Mouse (Mus musculus): ENCODE measurements at regions not wholly inside any gene's neighbourhood (a gene's known extent, or its start where the extent isn't known, plus 50 kb on each side); places are given as distances from the start of the nearest gene placed in this dataset.

DNA sequence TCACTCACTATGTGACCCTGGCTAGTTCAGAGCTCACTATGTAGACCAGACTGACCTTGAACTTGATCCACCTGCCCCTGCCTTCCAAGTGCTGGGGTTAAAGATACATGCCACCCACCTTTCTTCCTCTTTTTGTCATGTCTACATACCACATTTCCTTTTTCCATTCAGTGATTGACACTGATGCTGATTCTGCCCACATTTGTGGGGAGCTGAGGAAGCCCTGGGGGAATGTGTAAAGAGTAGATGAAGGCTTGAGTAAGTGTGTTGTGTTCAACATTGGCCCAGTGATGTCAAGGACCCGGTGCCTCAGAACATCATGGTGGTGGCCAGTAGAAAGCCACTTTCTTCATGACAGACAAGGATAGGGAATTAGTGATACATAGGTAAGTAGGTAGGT, 201.3 kb downstream of the Rpap3 start:
- in situ Hi-C loops (cut with MboI, MseI), result loop anchor here (5.0 kb wide), 1 partner anchor 37 kb away; no protein-coding TSS in a partner anchor

DNA sequence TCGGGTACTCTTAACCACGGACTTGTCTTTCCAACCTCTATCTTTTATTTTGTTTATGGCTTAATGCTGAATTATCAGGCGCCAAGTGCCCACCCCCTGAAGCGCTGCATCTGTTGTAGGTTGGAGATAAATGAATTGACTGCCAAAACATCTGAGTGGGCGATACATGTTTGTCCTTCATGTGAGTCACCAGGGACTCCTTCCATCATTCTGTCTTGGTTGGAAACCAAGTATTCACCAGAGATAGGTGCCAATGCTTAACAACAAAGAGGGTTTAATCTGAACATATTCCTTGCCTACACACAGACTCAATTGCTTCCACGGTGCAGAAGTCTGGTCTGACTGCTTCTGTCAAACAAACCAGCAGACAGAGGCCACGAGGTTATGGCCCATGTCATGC, 203.6 kb downstream of the Rpap3 start:
- in situ Hi-C loops (cut with MboI, MseI), result loop anchor here (5.0 kb wide), 1 partner anchor 35 kb away; no protein-coding TSS in a partner anchor

DNA sequence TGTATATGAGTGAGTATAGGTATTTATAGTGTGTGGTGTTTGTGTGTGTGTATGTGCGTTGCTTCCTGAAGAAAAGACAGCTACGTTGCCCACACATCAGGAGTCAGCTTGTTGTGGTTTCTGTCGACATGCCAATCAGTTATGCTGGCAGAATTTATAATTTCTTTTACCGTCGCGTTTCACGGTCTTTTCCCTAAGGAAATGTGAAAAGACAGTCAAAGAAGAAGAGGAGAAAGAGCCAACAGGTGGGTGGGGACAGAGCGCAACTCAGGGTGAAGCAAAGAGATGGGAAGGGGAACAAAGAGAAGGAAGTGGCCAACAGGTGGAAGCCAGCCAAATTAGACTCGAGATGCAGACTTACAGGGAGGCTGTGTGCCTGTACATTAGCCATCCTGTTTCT, 204.2 kb downstream of the Rpap3 start:
- in situ Hi-C loops (cut with MboI, MseI), result loop anchor here (5.0 kb wide), 1 partner anchor 34 kb away; no protein-coding TSS in a partner anchor

DNA sequence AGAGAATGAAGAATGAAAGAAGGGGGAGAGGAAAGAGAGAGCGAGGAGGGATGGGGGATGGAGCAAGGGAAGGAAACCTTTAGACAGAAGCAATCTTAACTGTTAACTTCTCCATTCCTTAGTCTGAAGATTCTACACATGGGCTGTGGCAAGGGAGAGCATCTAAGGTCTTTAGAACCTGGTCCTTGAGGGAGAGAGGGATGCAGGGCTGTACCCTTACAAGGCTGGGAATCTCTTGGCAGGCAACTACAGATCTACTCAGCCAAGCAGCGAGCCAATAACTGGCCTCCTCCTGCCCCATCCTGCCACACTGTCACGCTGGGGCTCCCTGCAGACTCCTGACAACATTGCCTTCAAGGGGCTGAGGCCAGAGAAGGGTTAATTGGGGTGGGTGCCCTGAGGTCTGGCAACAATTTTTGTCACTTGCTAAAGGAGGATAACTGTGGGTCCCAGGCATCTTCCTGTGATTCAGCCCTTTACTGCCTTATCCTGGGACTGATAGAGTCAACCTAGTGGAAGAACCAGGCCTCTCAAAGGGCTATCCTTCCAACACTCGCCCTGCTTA, 205.7 kb downstream of the Rpap3 start:
- in situ Hi-C loops (cut with MboI, MseI), result loop anchor here (5.0 kb wide), 1 partner anchor 33 kb away; no protein-coding TSS in a partner anchor

DNA sequence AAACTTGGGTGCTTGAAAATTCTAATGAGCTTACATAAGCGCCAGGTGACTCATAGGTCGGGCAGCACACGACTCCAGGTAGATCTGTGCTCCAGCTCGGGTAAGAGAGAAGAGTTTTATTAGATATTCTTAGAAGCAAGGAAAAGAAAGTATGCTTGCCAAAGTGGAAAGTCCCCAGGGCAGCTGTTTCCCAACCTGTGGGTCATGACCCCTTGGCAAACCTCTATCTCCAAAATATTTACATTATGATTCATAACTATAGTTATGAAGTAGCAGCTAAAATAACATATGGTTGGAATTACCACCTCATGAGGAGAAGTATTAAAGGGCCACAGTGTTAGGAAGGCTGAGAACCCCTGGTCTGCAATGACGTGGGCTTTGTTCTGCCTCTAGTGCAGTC, 206.4 kb downstream of the Rpap3 start:
- in situ Hi-C loops (cut with MboI, MseI), result no loop called here

DNA sequence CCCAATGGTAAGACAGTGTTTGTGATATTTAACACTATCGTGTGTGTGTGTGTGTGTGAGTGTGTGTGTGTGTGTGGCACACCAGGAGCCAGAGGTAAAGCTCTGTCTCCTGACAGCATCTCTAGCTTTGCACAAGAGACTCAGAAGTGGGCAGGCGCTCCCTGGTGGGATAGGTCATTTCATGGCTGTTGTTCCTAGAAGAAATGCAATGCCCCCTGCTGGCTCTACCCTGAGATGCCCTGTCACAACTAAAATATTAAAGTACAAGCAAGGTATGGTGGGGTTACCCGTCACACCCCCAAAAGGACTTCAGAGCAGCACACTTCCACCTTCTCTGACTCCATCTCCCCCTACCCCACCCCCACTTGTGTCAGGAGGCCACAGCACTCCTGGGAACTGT, 207.2 kb downstream of the Rpap3 start:
- in situ Hi-C loops (cut with MboI, MseI), result no loop called here

DNA sequence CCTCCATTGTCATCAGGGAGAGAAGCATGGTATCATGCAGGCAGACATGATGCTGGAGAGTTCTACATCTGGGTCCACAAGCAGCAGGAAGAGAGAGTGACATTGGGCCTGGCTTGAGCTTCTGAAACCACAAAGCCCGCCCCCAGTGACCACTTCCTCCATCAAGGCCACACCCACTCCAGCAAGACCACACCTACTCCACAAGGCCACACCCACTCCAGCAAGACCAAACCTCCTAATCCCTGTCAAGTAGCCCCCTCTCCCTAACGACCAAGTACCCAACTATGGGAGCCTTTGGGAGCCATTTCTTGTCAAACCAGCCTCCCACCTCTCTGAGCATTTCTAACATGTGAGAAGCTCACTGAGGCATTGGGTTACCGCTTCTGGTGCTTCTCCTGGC, 209.6 kb downstream of the Rpap3 start:
- in situ Hi-C loops (cut with MboI, MseI), result no loop called here

DNA sequence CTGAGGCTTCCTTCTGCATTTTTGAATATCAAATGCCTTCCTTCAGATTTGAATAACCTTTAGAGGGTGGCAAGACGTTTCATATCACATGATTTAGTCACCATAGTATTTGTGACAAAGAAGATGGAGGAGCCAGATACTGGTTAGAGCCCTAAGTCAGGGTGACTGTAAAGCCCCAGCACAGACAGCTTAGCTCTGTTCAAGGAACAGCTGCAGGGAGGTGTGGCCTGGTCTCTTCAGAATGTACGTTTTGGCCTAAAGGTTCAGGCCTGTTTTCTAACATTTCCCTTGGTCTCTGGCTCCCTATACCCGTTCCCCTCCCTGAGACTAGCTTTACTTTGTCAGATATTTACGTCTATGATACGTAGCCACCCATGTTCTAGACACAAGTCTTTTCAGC, 212.3 kb downstream of the Rpap3 start:
- in situ Hi-C loops (cut with MboI, MseI), result no loop called here

DNA sequence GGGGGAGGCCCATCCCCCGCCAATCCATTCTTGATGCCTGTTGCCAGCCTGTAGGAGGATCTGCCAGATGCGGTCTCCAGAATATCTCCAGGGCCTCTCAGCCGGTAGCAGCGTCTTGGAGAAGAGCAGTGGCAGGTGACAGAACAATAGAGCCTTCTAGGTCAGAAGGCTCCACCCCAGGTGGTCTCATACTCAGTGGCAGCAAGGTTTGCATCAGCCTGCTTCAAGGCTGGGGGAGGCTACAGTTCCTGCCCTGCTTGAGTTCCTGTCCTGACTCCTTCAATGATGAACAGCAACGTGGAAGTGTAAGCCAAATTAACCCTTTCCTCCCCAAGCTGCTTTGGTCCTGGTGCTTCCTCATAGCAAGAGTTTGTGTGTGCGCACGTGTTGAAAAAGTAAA, 213.8 kb downstream of the Rpap3 start:
- in situ Hi-C loops (cut with MboI, MseI), result no loop called here

DNA sequence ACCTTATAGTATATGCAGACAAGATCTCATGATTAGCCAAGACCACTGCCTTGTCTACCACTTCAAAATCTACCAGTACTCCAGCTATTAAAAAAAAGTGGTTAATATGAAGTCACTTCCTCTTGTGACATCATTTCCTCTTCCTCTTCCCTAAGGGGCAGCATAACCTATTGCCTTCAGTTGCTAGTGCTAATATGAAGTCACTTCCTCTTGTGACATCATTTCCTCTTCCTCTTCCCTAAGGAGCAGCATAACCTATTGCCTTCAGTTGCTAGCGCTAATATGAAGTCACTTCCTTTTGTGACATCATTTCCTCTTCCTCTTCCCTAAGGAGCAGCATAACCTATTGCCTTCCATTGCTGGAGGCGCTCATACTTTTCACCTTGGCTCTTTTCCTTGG, 218.2 kb downstream of the Rpap3 start:
- in situ Hi-C loops (cut with MboI, MseI), result no loop called here

DNA sequence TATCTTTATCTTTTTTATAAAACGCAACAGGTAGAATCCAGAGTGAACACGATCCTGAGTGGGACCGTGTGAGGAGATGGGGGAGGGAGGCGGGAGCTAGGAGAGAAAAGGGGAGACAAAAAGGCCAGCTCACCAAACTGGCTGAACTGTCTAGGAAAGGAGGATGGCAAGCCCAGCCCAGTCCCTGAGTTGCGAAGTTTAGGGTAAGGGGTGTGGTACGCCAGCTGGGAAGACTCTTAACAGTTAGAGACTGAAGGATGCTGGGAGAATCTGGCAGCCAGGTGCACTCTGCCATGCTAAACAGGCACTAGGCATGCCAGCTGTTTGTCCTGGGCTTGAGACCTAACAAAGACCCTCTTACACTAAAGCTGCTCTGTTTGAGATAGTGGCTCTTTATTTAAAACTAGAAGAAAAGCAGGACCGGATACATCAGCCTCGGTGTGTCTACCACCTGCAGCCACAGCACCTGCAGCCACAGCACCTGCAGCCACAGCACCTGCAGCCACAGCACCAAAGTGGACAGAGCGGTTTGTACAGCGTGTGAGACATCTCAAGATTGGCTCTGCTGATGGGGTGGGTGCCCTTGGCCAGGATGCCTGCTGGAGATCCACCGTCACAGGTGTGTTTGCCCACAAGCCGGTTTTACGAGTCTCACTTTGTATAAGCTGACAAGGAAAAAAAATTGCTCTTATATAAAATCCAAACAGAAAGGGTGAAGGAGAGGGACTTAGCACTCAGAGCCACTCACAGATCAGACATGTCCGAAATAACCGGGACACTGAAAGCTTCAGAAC, 225.1 kb upstream of the Amigo2 start:
- in situ Hi-C loops (cut with MboI, MseI), result no loop called here

DNA sequence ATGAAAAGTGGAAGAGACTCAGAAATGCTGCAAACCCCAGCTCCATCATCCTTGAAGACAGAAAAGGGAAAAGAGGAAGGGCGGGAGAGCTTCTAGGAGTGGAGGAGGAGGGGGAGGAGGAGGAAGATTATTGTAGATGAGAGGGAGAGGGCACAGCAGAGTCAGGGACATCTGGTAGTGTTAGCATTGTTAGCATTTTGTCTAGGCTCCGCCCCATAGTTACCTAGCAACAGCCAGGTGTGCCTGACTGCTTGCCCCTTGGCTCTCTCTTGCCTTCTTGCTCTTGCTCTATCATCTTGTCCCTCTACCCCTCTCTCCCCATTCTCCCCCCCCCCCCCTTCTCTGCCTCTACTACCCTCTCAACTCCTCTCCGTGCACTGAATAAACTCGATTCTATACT, 224.4 kb upstream of the Amigo2 start:
- in situ Hi-C loops (cut with MboI, MseI), result no loop called here

DNA sequence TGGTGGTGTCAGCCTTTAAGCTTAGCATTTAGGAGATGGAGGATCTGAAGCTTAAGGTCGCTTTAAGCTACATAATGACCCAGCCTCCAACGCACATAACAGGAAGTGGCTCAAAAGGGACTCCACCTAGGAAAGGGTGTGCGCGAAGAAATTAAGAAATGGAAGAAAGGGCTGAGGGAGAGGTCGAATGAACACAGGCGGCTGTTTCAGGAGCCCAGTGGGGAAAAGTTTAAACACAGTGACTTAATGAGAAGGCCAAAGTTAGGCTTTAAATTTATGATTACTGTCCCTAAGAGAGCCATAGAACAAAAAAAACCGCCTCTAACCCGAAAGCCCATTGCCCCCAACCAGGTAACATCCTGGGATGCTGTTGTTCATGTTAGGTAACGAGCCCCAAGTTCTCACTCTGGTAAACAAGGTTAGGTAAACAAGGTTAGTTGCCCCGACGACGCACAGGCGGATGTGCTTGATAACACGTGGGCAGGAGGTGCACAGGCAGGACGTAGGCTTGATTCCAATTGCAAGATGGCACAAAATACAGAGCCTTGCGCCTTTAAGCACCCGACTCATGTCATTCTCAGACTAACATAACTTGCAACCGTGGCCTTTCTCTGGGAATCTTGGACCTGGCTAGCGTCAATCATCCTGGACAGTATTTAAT, 222.7 kb upstream of the Amigo2 start:
- in situ Hi-C loops (cut with MboI, MseI), result loop anchor here (5.0 kb wide), 2 partner anchors 32 to 98 kb away; no protein-coding TSS in a partner anchor

DNA sequence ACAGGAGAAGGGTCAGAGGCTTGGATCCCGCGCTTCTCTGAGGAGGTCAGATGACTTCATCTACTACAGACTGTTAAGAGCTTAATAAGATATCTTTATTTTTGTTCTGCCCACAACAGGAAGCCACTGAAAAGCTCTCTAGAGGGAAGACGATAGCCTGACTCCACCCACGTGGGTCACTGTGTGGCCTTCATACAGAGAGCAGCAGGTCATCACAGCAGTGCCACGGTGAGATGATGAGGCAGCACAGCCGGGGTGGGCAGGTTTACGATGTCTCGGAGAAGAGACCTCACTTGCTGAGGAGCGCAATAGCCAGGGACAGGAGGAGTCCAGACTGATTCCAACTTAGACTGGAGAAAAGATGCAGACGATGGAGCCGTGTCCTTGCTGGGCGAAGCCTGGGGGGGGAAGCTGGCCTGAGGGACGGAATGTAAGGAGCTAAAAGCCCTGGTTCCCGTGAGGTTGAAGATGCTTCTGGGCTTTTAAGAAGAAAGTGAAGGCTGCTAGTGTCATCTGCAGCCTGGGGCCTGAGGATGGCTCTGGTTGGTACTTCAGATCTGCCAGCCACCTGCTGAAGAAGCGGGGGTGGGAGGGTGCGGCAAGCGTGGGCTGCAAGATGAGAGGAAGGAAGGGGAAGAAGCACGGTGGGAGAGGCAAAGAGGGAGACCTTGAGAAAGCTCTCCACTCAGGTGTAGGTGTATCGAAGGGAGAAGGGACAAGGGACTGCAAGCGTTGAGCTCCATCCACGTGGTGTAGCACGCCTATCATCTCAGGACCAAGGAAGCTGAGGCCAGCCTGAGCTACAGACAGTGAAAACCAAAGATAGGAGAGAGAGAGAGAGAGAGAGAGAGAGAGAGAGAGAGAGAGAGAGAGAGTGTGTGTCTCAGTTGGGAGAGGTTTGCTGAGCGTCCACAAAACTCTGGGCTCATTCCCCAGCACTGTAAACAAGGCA, 221.9 kb upstream of the Amigo2 start:
- in situ Hi-C loops (cut with MboI, MseI), result loop anchor here (5.0 kb wide), 2 partner anchors 33 to 97 kb away; no protein-coding TSS in a partner anchor

DNA sequence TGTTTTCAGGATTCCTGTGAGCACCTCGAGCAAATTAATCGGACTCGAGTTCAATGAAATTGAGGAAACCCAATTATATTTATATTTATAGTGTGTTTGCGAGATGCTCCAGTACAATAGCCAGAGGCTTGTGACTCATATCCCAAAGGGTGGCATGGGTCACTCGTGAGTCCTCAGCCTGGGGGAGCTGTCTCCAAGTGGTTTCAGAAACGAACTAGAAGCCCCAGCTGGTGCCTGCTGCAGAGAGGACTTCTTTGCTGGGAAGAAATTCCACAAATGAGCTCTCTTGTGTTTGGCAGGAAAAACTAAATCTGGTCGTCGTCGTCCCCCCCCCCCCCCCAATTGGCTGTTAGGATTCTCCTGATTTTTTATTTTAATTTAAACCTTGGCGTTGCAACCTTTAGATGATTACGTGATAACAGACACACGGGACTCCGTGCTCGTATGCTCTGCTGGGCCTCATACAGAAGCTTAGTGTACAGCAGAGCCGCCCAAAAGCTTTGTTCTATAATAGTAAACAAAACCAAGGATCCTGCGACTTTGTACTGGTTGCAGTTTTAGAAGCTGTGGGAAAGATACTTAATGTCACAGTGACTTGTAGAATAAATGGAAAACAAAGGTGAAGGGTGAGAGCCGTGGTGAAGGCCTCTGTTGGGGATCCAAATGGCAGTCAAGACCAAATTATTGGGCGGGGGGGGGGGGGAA, 220.8 kb upstream of the Amigo2 start:
- in situ Hi-C loops (cut with MboI, MseI), result loop anchor here (5.0 kb wide), 2 partner anchors 34 to 96 kb away; no protein-coding TSS in a partner anchor

DNA sequence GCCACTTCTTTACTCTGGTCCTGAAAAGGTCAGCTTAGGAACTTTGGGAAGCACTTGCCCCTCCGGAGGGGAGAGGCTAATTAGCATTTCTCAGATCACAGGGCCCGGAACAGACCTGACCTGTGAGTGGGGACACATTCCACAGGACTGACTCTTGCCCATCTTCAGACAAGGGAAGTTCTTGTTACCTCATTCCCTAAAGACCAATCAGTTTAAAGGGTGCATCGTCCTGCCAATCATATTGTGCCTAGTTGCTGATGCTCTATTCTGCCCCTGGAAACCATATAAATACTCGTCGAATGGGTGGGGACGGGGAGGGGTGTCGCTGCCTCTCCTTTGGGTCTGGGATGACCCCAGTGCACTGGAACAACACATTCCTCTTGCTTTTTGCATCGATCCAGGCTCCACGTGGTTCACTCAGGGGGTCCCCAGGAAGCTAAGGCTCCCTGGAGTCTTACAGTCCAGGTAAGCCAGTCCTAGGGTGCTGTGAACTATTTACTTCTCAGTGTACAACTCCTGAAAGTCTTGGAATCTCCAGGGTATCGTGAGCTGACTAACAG, 219.9 kb upstream of the Amigo2 start:
- in situ Hi-C loops (cut with MboI, MseI), result loop anchor here (5.0 kb wide), 2 partner anchors 35 to 95 kb away; no protein-coding TSS in a partner anchor

DNA sequence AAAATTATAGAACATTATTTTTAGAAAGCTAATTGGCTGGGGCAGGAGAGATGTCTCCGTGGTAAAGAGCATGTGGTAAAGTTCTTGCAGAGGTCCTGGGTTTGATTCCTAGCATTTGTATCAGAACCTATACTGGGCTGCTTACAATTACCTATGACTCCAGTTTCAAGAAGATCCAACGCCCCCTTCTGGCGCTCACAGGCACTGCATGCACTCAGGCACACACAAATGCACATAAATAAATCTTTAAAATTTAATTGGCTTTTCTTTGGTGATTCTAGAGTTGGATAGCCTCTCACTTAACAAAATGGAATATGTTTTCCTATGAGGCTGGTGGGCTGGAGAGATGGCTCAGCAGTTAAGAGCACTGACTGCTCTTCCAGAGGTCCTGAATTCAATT, 219.0 kb upstream of the Amigo2 start:
- in situ Hi-C loops (cut with MboI, MseI), result loop anchor here (5.0 kb wide), 2 partner anchors 36 to 94 kb away; no protein-coding TSS in a partner anchor

DNA sequence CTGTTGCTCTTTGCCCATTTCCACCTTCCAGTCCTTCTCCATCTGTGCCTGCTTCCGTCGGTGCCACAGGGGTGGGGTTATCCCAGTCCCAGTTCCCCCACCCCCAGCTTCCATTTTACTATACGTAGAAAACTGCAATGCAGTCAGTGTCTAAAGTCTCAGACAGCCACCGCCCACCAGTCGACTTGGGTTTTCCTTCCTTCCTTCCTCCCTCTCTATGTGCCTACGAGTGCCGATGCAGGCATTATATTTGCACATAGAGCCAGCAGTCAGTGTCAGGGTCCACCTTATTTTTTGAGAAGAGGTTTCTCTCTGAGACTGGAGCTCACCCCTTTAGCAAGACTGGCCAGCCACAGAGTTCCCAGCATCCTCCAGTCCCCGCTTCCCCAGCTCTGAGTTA, 218.3 kb upstream of the Amigo2 start:
- in situ Hi-C loops (cut with MboI, MseI), result loop anchor here (5.0 kb wide), 2 partner anchors 37 to 93 kb away; no protein-coding TSS in a partner anchor

DNA sequence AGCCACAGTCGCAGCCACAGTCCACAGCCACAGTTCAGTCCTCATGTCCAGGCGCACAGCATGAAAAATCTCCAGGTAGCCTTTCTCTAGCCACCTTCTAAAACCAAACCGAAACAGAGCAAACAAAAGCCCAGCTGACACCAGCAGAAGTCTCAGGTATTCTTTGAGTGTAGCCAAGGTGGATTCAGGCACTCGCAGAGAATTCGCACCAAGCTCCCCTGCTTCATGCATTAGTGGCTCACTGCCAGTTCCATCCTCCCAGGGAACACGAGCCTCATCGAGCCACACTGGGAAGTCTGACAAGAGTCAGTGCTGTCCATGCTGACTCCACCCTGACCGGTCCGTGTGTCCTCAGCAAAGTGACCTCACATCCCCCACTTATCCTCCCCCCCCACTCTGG, 217.7 kb upstream of the Amigo2 start:
- in situ Hi-C loops (cut with MboI, MseI), result loop anchor here (5.0 kb wide), 3 partner anchors 37 to 92 kb away; no protein-coding TSS in a partner anchor

DNA sequence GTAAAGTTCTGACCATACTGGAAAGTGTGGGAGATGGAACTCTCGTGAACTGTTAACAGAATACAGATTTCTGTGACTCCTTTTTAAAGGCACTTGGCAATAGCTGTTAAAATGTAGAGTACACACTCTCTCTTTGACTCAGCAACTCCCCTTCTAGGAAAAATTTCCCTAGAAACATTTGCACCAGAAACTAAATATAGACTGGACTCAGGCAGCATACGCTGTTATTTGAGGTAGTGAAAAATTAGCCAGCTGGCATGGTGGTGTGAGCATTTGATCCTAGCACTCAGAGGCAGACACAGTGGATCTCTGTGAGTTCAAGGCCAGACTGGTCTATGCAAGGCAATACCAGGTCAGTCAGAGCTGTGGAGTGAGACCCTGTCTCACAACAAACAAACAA, 215.5 kb upstream of the Amigo2 start:
- in situ Hi-C loops (cut with MboI, MseI), result loop anchor here (5.0 kb wide), 1 partner anchor 35 kb away; no protein-coding TSS in a partner anchor
